Mouse (Mus musculus) lung, adult 2 months (tissue): ENCODE results near the gene Igsf21. TPM values are rescaled to one million over a fixed set of nuclear protein-coding genes. Genes with fewer than 3 reads are reported as not detected.

Experiments used
- DNase-seq: peaks from one replicate; pipeline ENCODE4 v3.0.0; 2022
- H3K4me1 ChIP-seq: fragments of 200-500 bp; 2 replicates; pipeline ENCODE4 v1.6.1; 2011; ENCODE audit warnings: low read length; ENCODE audit not compliant: control insufficient read depth, insufficient read depth
- H3K4me3 ChIP-seq: fragments of 200-500 bp; replicated peaks from 2 replicates; pipeline ENCODE3; 2011; ENCODE audit warnings: low read depth, mild to moderate bottlenecking, control low read depth, low read length; ENCODE audit errors: extremely low read depth
- CTCF ChIP-seq: fragments of 200-500 bp; IDR thresholded peaks from 2 replicates; pipeline ENCODE4 v1.5.1; 2011; ENCODE audit warnings: mild to moderate bottlenecking, low read length, control low read depth; ENCODE audit not compliant: insufficient read depth
- POLR2A ChIP-seq: fragments of 200-500 bp; IDR thresholded peaks from 2 replicates; pipeline ENCODE4 v1.6.1; 2011; ENCODE audit warnings: low read depth, mild to moderate bottlenecking, control low read depth, low read length, borderline replicate concordance; ENCODE audit errors: extremely low read depth
- WGBS: fragments of 180-500 bp; shearing (Covaris S2); methylation state at CpG from one replicate; pipeline ENCODE4 v1.1.7; 2018; 5-methylcytosine and 5-hydroxymethylcytosine counted together
- polyA plus RNA-seq: library from polyadenylated mRNA; depleted of rRNA; stranded (reverse); fragments of >200 nt; gene quantifications from 2 replicates; pipeline ENCODE4 v1.2.3, GENCODE M21; 2012

Gene Igsf21
- polyA plus RNA-seq, 1 experiment = 0.26 TPM

- Histone ChIP-seq H3K4me3 (no peak overlapping the region), H3K4me1 (no peaks in the 10 kb centered on the region)
- WGBS = 16% methylated on average over 16 of the region's 16 CpGs
- DNase-seq = no peak
- TF ChIP-seq CTCF (no peak), POLR2A (no peak)
Observed at GRCm38 (mm10) chr4:140243231-140243630, 3.4 kb downstream of the Igsf21 start.

- no peak for TF ChIP-seq CTCF
- no peak for TF ChIP-seq POLR2A
- DNase-seq = no peak
- 35% methylated on average over 1 of the region's 1 CpGs for WGBS
- Histone ChIP-seq H3K4me3 (no peak overlapping the region), H3K4me1 (no peaks in the 10 kb centered on the region)
Observed at GRCm38 (mm10) chr4:140242291-140242690, 4.3 kb downstream of the Igsf21 start.

- DNase-seq = no peak
- Histone ChIP-seq H3K4me3 (no peak overlapping the region), H3K4me1 (no peaks in the 10 kb centered on the region)
- TF ChIP-seq CTCF (no peak), POLR2A (no peak)
- WGBS = 29% methylated on average over 10 of the region's 10 CpGs
Observed at GRCm38 (mm10) chr4:140237305-140237741, 9.3 kb downstream of the Igsf21 start.

- TF ChIP-seq POLR2A (no peak), CTCF (no peak)
- 56% methylated on average over 9 of the region's 9 CpGs for WGBS
Observed at GRCm38 (mm10) chr4:140235361-140236153, 11.0 kb downstream of the Igsf21 start.

GRCm38 (mm10) chr4:140234412-140235205, 12.0 kb downstream of the Igsf21 start:
- WGBS = 68% methylated on average over 18 of the region's 18 CpGs
- Histone ChIP-seq H3K4me3 (no peak overlapping the region), H3K4me1 (no peaks in the 10 kb centered on the region)
- TF ChIP-seq CTCF (no peak), POLR2A (no peak)
- DNase-seq = no peak

More at GRCm38 (mm10) chr4:140235361-140236153, 11.0 kb downstream of the Igsf21 start:
- H3K4me3 ChIP-seq = no peak overlapping the region
- no peak for DNase-seq
- H3K4me1 ChIP-seq = no peaks in the 10 kb centered on the region

GRCm38 (mm10) chr4:140227837-140228236, 18.7 kb downstream of the Igsf21 start:
- TF ChIP-seq POLR2A = no peak
- TF ChIP-seq CTCF = no peak
- DNase-seq = no peak
- Histone ChIP-seq H3K4me1 (no peaks in the 10 kb centered on the region), H3K4me3 (no peak overlapping the region)
- 41% methylated on average over 5 of the region's 7 CpGs for WGBS

- no peak for TF ChIP-seq POLR2A
- TF ChIP-seq CTCF = no peak
- DNase-seq = no peak
- WGBS = 60% methylated on average over 9 of the region's 9 CpGs
- Histone ChIP-seq H3K4me3 (no peak overlapping the region), H3K4me1 (no peaks in the 10 kb centered on the region)
Observed at GRCm38 (mm10) chr4:140225204-140225603, 21.4 kb downstream of the Igsf21 start.

GRCm38 (mm10) chr4:140224451-140224850, 22.1 kb downstream of the Igsf21 start:
- no peaks in the 10 kb centered on the region for H3K4me1 ChIP-seq
- 67% methylated on average over 7 of the region's 7 CpGs for WGBS
- H3K4me3 ChIP-seq = no peak overlapping the region
- TF ChIP-seq POLR2A = no peak
- no peak for TF ChIP-seq CTCF
- no peak for DNase-seq

GRCm38 (mm10) chr4:140223067-140223466, 23.5 kb downstream of the Igsf21 start:
- 19% methylated on average over 12 of the region's 12 CpGs for WGBS
- Histone ChIP-seq H3K4me1 (no peaks in the 10 kb centered on the region), H3K4me3 (no peak overlapping the region)
- TF ChIP-seq POLR2A (no peak), CTCF (no peak)
- DNase-seq = no peak
